Mouse (Mus musculus): ENCODE measurements around the gene Galntl6.

- TF ChIP-seq EP300 (IDR thresholded peaks at IDR 0.05; ENCODE audit: low read depth) (no peak), CTCF (IDR thresholded peaks at IDR 0.05; ENCODE audit: low read depth) (no peak)
Observed at GRCm38 (mm10) chr8:58509051-58509450, 403.4 kb downstream of the Galntl6 start.
